Mouse (Mus musculus) lung, postnatal 0 days (tissue): ENCODE measurements at regions not wholly inside any gene's neighbourhood (a gene's known extent, or its start where the extent isn't known, plus 50 kb on each side); places are given as distances from the start of the nearest gene placed in this dataset.

Experiments used
- ATAC-seq: fragments of 200-750 bp; cut with Nextera tagmentation; 2 replicates; pipeline ENCODE4 v1.8.0; 2017; ENCODE audit warnings: moderate library complexity
- DNase-seq: peaks from one replicate; pipeline ENCODE4 v3.0.0-alpha.2; 2016; ENCODE audit warnings: low spot score
- H3K27ac ChIP-seq: fragments of 300-500 bp; sonication (generic); 2 replicates; pipeline ENCODE4 v1.5.1; 2014; ENCODE audit warnings: antibody characterized with exemption, mild to moderate bottlenecking, low read length, mixed read lengths
- H3K27me3 ChIP-seq: fragments of 300-500 bp; sonication (generic); replicated peaks from 2 replicates; pipeline ENCODE4 v1.6.1; 2014; ENCODE audit warnings: low read length, mixed read lengths; ENCODE audit not compliant: insufficient read depth
- H3K36me3 ChIP-seq: fragments of 300-500 bp; sonication (generic); 2 replicates; pipeline ENCODE4 v1.6.1; 2014; ENCODE audit warnings: low read length, mixed read lengths; ENCODE audit not compliant: insufficient read depth
- H3K4me1 ChIP-seq: fragments of 300-500 bp; sonication (generic); 2 replicates; pipeline ENCODE4 v1.6.1; 2014; ENCODE audit warnings: antibody characterized with exemption, low read depth, low read length, mixed read lengths; ENCODE audit not compliant: insufficient read depth
- H3K4me2 ChIP-seq: fragments of 300-500 bp; sonication (generic); replicated peaks from 2 replicates; pipeline ENCODE4 v1.6.1; 2014; ENCODE audit warnings: low read depth, mild to moderate bottlenecking, low read length, moderate library complexity, mixed read lengths
- H3K4me3 ChIP-seq: fragments of 300-500 bp; sonication (generic); 2 replicates; pipeline ENCODE4 v1.5.1; 2014; ENCODE audit warnings: low read depth, low read length
- H3K9ac ChIP-seq: fragments of 300-500 bp; sonication (generic); replicated peaks from 2 replicates; pipeline ENCODE4 v1.6.1; 2014; ENCODE audit warnings: low read depth, mild to moderate bottlenecking
- H3K9me3 ChIP-seq: fragments of 300-500 bp; sonication (generic); 2 replicates; pipeline ENCODE4 v1.6.1; 2016; ENCODE audit warnings: low read length, mixed read lengths
- CTCF ChIP-seq: IDR thresholded peaks from 2 replicates; pipeline ENCODE4 v1.5.1; 2016; ENCODE audit warnings: antibody characterized with exemption, mild to moderate bottlenecking
- EP300 ChIP-seq: IDR thresholded peaks from 2 replicates; pipeline ENCODE4 v1.6.1; 2016; ENCODE audit warnings: antibody characterized with exemption, mild to moderate bottlenecking, control low read depth
- WGBS: fragments of 180-500 bp; shearing (Covaris S2); extraction: QIAGEN DNeasy Blood & Tissue Kit; methylation state at CpG from one replicate; pipeline ENCODE4 v1.1.7; 2014; 5-methylcytosine and 5-hydroxymethylcytosine counted together

DNA sequence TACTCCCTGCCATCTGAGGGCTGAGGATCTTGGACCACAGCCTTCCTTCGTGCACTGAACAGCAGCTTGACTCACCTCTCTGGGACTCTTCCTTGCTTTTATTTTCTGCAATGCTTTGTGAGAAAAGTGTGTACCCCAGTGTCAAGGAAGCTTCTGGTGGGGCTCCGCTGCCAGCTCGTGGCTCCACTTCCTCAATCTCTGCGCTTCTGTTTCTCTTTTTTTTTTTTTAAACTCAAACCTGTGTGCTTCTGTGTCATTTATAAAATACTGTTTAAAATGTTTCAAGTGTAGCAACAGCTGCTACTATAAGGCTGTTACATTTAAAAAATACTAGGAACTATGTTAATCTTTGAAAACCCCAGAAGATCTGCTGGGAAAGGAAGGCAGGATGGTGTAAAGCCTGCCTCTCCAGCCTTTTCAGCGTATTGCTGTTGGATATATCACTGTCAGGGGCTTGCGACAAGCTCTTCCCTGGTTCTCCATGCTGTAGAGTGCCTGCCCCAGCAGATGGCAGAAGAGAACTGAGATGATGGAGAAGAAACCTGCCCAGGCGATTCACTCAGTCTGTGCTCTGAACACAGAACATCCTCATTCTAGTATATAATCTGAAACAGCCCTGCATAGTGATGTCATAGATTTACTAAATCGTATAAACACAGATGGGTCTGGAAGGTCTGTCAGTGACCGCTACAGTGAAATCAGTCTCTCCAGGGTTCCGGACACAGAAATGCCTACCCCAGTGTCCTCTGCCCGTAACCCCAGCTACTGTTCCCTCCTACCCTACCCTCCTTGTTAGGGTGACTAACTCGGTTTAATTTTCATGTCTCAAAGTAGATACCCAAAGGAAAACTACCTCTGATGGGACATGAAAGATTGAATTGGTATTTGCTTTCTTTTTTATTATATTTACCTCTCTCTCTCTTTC, 61.8 kb upstream of the Sv2b start:
- no peak overlapping the region for H3K4me3 ChIP-seq
- no peaks in the 10 kb centered on the region for H3K4me1 ChIP-seq
- no peak overlapping the region for H3K9ac ChIP-seq
- H3K27ac ChIP-seq, result no peak overlapping the region
- no peak overlapping the region for H3K4me2 ChIP-seq
- ATAC-seq, result peak; percentile 83
- no peaks in the 10 kb centered on the region for H3K36me3 ChIP-seq
- no peaks in the 10 kb centered on the region for H3K27me3 ChIP-seq
- H3K9me3 ChIP-seq, result no peaks in the 10 kb centered on the region
- TF ChIP-seq CTCF (peak; percentile 89), EP300 (peak; percentile 49; the same call in 1 of the 2 replicates)
- peak; percentile 94 for DNase-seq
- 29% methylated on average over 12 of the region's 12 CpGs for WGBS

DNA sequence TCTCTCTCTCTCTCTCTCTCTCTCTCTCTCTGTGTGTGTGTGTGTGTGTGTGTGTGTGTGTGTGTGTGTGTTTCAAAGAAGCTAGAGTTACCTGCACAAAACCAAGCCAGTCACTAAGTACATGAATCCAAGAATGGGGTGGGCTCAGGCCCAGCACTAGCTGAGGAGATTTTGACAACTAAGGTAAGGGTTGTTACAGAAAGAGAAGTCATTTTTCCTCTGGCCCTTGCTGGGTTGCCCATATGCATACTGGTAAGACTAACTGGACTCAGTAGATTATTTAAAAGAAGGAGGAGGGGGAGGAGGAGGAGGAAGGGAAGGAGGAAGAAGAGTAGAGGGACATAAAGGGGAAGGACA, 62.4 kb upstream of the Sv2b start:
- Histone ChIP-seq H3K4me2 (no peak overlapping the region), H3K27ac (no peak overlapping the region), H3K4me3 (no peak overlapping the region), H3K9me3 (no peaks in the 10 kb centered on the region), H3K36me3 (no peaks in the 10 kb centered on the region), H3K4me1 (no peaks in the 10 kb centered on the region), H3K27me3 (no peaks in the 10 kb centered on the region), H3K9ac (no peak overlapping the region)
- DNase-seq (no peak), ATAC-seq (no peak)
- no peak for TF ChIP-seq EP300
- no peak for TF ChIP-seq CTCF

- no peaks in the 10 kb centered on the region for H3K36me3 ChIP-seq
- TF ChIP-seq EP300, result no peak
- no peak for TF ChIP-seq CTCF
- 0 out of 2 replicates have a peak, but pooled peaks have one; percentile 18 for ATAC-seq
Observed at GRCm38 (mm10) chr7:75371991-75372390, 62.9 kb upstream of the Sv2b start.

GRCm38 (mm10) chr7:75372892-75373444, 63.9 kb upstream of the Sv2b start:
- H3K4me2 ChIP-seq, result no peak overlapping the region
- no peak overlapping the region for H3K27ac ChIP-seq
- no peaks in the 10 kb centered on the region for H3K9me3 ChIP-seq
- ATAC-seq (peak; percentile 53), DNase-seq (peak; percentile 48)
- no peaks in the 10 kb centered on the region for H3K36me3 ChIP-seq
- no peak overlapping the region for H3K9ac ChIP-seq
- no peak overlapping the region for H3K4me3 ChIP-seq
- WGBS, result 45% methylated on average over 10 of the region's 10 CpGs
- no peaks in the 10 kb centered on the region for H3K27me3 ChIP-seq
- no peak for TF ChIP-seq CTCF
- peak; percentile 84 for TF ChIP-seq EP300
- H3K4me1 ChIP-seq, result no peaks in the 10 kb centered on the region

More at GRCm38 (mm10) chr7:75371991-75372390, 62.9 kb upstream of the Sv2b start:
- no peaks in the 10 kb centered on the region for H3K9me3 ChIP-seq
- DNase-seq, result no peak
- no peak overlapping the region for H3K4me2 ChIP-seq
- WGBS, result 43% methylated on average over 6 of the region's 6 CpGs
- H3K4me3 ChIP-seq, result no peak overlapping the region
- no peak overlapping the region for H3K9ac ChIP-seq
- no peaks in the 10 kb centered on the region for H3K4me1 ChIP-seq
- no peak overlapping the region for H3K27ac ChIP-seq
- H3K27me3 ChIP-seq, result no peaks in the 10 kb centered on the region

DNA sequence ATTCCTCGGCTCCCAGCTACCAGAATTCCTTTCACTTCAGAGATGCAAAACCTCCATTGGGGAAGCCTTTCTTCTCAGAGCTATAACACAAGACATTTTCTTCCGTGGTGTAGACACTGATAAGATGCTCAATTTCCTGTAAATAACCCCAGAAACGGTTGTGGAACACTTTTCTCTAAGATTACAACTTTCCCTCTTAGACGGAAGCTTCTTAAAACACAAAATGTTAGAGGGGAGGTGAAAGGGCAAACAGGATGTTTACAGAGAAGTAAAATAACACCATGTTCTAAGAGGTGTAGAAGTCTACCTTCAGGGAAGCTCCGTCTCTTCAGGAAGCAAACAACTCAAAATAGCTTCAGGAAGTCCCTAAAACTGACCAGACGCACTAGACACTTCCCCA, 65.4 kb upstream of the Sv2b start:
- no peak for TF ChIP-seq CTCF
- no peak for TF ChIP-seq EP300
- Histone ChIP-seq H3K27me3 (no peaks in the 10 kb centered on the region), H3K4me2 (no peak overlapping the region), H3K9ac (no peak overlapping the region), H3K27ac (no peak overlapping the region), H3K4me3 (no peak overlapping the region), H3K9me3 (no peaks in the 10 kb centered on the region), H3K4me1 (no peaks in the 10 kb centered on the region), H3K36me3 (no peaks in the 10 kb centered on the region)
- ATAC-seq (no peak), DNase-seq (no peak)
- 57% methylated on average over 6 of the region's 6 CpGs for WGBS

GRCm38 (mm10) chr7:75379595-75379994, 70.5 kb upstream of the Sv2b start:
- no peak for ATAC-seq
- no peaks in the 10 kb centered on the region for H3K27me3 ChIP-seq
- no peaks in the 10 kb centered on the region for H3K36me3 ChIP-seq
- H3K9me3 ChIP-seq, result no peaks in the 10 kb centered on the region
- H3K4me3 ChIP-seq, result no peak overlapping the region
- H3K9ac ChIP-seq, result no peak overlapping the region
- H3K27ac ChIP-seq, result no peak overlapping the region
- DNase-seq, result no peak
- H3K4me1 ChIP-seq, result no peaks in the 10 kb centered on the region
- WGBS, result 82% methylated on average over 3 of the region's 3 CpGs
- no peak overlapping the region for H3K4me2 ChIP-seq
- TF ChIP-seq CTCF (no peak), EP300 (no peak)
